Mouse (Mus musculus): ENCODE measurements around the gene Socs5. TPM values are rescaled to one million over a fixed set of nuclear protein-coding genes. Genes with fewer than 3 reads are reported as not detected.

The Socs5 gene
- polyA plus RNA-seq, 1 experiment from 2014 or later: 15.4 TPM

GRCm38 (mm10) chr17:87185461-87186066 lies 78.1 kb downstream of the Socs5 start:
- WGBS: 44% methylated on average over 11 of the region's 11 CpGs
- peaks cover 27% of the 10 kb centered on the region; the same call in 1 of the 2 replicates for H3K4me1 ChIP-seq (replicated peaks)
- H3K27me3 ChIP-seq: peaks cover 4% of the 10 kb centered on the region; the same call in 1 of the 2 replicates
- no peaks in the 10 kb centered on the region for H3K9me3 ChIP-seq
- no peak overlapping the region for H3K4me2 ChIP-seq
- no peak overlapping the region for H3K27ac ChIP-seq
- no peak for ATAC-seq (ENCODE audit: insufficient number of reproducible peaks, insufficient read depth, low FRiP score, low TSS enrichment, low read depth)
- no peaks in the 10 kb centered on the region for H3K36me3 ChIP-seq
- no peak overlapping the region for H3K9ac ChIP-seq (replicated peaks)
- no peak overlapping the region for H3K4me3 ChIP-seq (replicated peaks)

- H3K4me3 ChIP-seq (replicated peaks): no peak overlapping the region
- H3K27me3 ChIP-seq: peaks cover 4% of the 10 kb centered on the region; the same call in 1 of the 2 replicates
- no peak overlapping the region for H3K27ac ChIP-seq
- 44% methylated on average over 17 of the region's 17 CpGs for WGBS
- H3K4me2 ChIP-seq: no peak overlapping the region
- H3K9me3 ChIP-seq: peaks cover 2% of the 10 kb centered on the region; the same call in 1 of the 2 replicates
- no peaks in the 10 kb centered on the region for H3K36me3 ChIP-seq
- H3K4me1 ChIP-seq (replicated peaks): peaks cover 27% of the 10 kb centered on the region; the same call in 1 of the 2 replicates
- no peak overlapping the region for H3K9ac ChIP-seq (replicated peaks)
- ATAC-seq (ENCODE audit: insufficient number of reproducible peaks, insufficient read depth, low FRiP score, low TSS enrichment, low read depth): no peak
Measured at GRCm38 (mm10) chr17:87187005-87187404, 79.5 kb downstream of the Socs5 start.

Small RNA genes lying within 50 kb of the gene (microRNA-seq; reads per million reads assigned to microRNA genes)
- gene Gm22346: not detected

Other genes starting within 250 kb of the Socs5 start
- gene Tmem247, start 190.3 kb upstream of the Socs5 start, polyA plus RNA-seq (2016; fragmentation: Nextera tagmentation; extraction: Ambion mirVana): not detected in 2 replicates
- gene Atp6v1e2, start 159.8 kb upstream of the Socs5 start, polyA plus RNA-seq (2016; fragmentation: Nextera tagmentation; extraction: Ambion mirVana): not detected in 2 replicates
- 23.8 and 24.1 TPM in 2 replicates for gene Rhoq, start 144.6 kb upstream of the Socs5 start, polyA plus RNA-seq (2016; fragmentation: Nextera tagmentation; extraction: Ambion mirVana)
- gene Pigf, start 82.3 kb upstream of the Socs5 start, polyA plus RNA-seq (2016; fragmentation: Nextera tagmentation; extraction: Ambion mirVana): 32.7 and 39.6 TPM in 2 replicates
- gene Cript, start 82.1 kb upstream of the Socs5 start, polyA plus RNA-seq (2016; fragmentation: Nextera tagmentation; extraction: Ambion mirVana): 143 and 146 TPM in 2 replicates
- gene Mcfd2, start 158.3 kb downstream of the Socs5 start, polyA plus RNA-seq (2016; fragmentation: Nextera tagmentation; extraction: Ambion mirVana): 67.2 and 75.4 TPM in 2 replicates
- gene Ttc7, start 175.2 kb downstream of the Socs5 start, polyA plus RNA-seq (2016; fragmentation: Nextera tagmentation; extraction: Ambion mirVana): 4.4 and 4.9 TPM in 2 replicates